Mouse (Mus musculus) heart, embryonic 12.5 days (tissue): ENCODE data around the gene Pgap1. TPM values are rescaled to one million over a fixed set of nuclear protein-coding genes. Genes with fewer than 3 reads are reported as not detected.
A peak's percentile ranks its signal among the peaks of the same experiment; 100 is the strongest.

Experiments used
- ATAC-seq: fragments of 200-750 bp; cut with Nextera tagmentation; 2 replicates; pipeline ENCODE4 v1.8.0; 2017; ENCODE audit warnings: moderate TSS enrichment, moderate library complexity; ENCODE audit not compliant: insufficient number of reproducible peaks, low FRiP score
- H3K27ac ChIP-seq: fragments of 300-500 bp; sonication (generic); 2 replicates; pipeline ENCODE4 v1.5.1; 2016; ENCODE audit warnings: mild to moderate bottlenecking, moderate library complexity; ENCODE audit not compliant: poor library complexity, severe bottlenecking
- H3K27me3 ChIP-seq: fragments of 300-500 bp; sonication (generic); replicated peaks from 2 replicates; pipeline ENCODE4 v1.6.1; 2016; ENCODE audit warnings: mild to moderate bottlenecking, moderate library complexity
- H3K36me3 ChIP-seq: fragments of 300-500 bp; sonication (generic); 2 replicates; pipeline ENCODE4 v1.6.1; 2016; ENCODE audit warnings: mild to moderate bottlenecking, moderate library complexity
- H3K4me1 ChIP-seq: fragments of 300-500 bp; sonication (generic); replicated peaks from 2 replicates; pipeline ENCODE4 v1.6.1; 2016; ENCODE audit warnings: mild to moderate bottlenecking
- H3K4me2 ChIP-seq: fragments of 300-500 bp; sonication (generic); 2 replicates; pipeline ENCODE4 v1.6.1; 2016; ENCODE audit warnings: mild to moderate bottlenecking, moderate library complexity
- H3K4me3 ChIP-seq: fragments of 300-500 bp; sonication (generic); 2 replicates; pipeline ENCODE4 v1.5.1; 2016; ENCODE audit warnings: mild to moderate bottlenecking
- H3K9ac ChIP-seq: fragments of 300-500 bp; sonication (generic); 2 replicates; pipeline ENCODE4 v1.6.1; 2016; ENCODE audit warnings: mild to moderate bottlenecking, moderate library complexity
- H3K9me3 ChIP-seq: fragments of 300-500 bp; sonication (generic); replicated peaks from 2 replicates; pipeline ENCODE4 v1.6.1; 2016; ENCODE audit warnings: mild to moderate bottlenecking, moderate library complexity
- WGBS: fragments of 180-500 bp; shearing (Covaris S2); methylation state at CpG from one replicate; pipeline ENCODE4 v1.1.7; 2016; 5-methylcytosine and 5-hydroxymethylcytosine counted together
- polyA plus RNA-seq: library from polyadenylated mRNA; unstranded; fragments of >200 nt; fragmentation: Nextera tagmentation; extraction: Ambion mirVana; gene quantifications from 2 replicates; pipeline ENCODE4 v1.2.1, GENCODE M21; 2016

The Pgap1 gene
- 5.8 TPM in 2 replicates for polyA plus RNA-seq

- peak; percentile 98 for ATAC-seq
- H3K9me3 ChIP-seq, result no peaks in the 10 kb centered on the region
- WGBS, result under 1% methylated on average over 55 of the region's 59 CpGs
- H3K4me2 ChIP-seq, result peak within 1 kb of the TSS; percentile 92
- peak within 1 kb of the TSS; percentile 87 for H3K9ac ChIP-seq
- H3K4me3 ChIP-seq, result peak within 1 kb of the TSS; percentile 86
- H3K4me1 ChIP-seq, result peaks cover 5% of the 10 kb centered on the region; the same call in 1 of the 2 replicates
- no peaks in the 10 kb centered on the region for H3K36me3 ChIP-seq
- H3K27me3 ChIP-seq, result no peaks in the 10 kb centered on the region
- peak within 1 kb of the TSS; percentile 62 for H3K27ac ChIP-seq
These were observed at the start of gene Pgap1 for GRCm38 (mm10) chr1:54557301-54558229. Pgap1 (minus strand) TSS chr1:54557684.

- H3K9me3 ChIP-seq, result peaks cover 6% of the 10 kb centered on the region; the same call in 1 of the 2 replicates
- no peak overlapping the region for H3K9ac ChIP-seq
- no peak overlapping the region for H3K4me2 ChIP-seq
- H3K27me3 ChIP-seq, result no peaks in the 10 kb centered on the region
- H3K36me3 ChIP-seq, result no peaks in the 10 kb centered on the region
- no peaks in the 10 kb centered on the region for H3K4me1 ChIP-seq
- no peak overlapping the region for H3K27ac ChIP-seq
- ATAC-seq, result no peak
- no peak overlapping the region for H3K4me3 ChIP-seq
- 71% methylated on average over 1 of the region's 1 CpGs for WGBS
These were observed 49.5 kb upstream of the Pgap1 start for GRCm38 (mm10) chr1:54606936-54607335.

GRCm38 (mm10) chr1:54601692-54602091 lies 44.2 kb upstream of the Pgap1 start:
- Histone ChIP-seq H3K36me3 (no peaks in the 10 kb centered on the region), H3K9me3 (peaks cover 8% of the 10 kb centered on the region; the same call in 1 of the 2 replicates), H3K4me1 (no peaks in the 10 kb centered on the region; the same call in 1 of the 2 replicates), H3K27me3 (no peaks in the 10 kb centered on the region), H3K27ac (no peak overlapping the region), H3K9ac (no peak overlapping the region), H3K4me2 (no peak overlapping the region), H3K4me3 (no peak overlapping the region)
- 91% methylated on average over 9 of the region's 9 CpGs for WGBS
- ATAC-seq, result no peak

GRCm38 (mm10) chr1:54600275-54600674 lies 42.8 kb upstream of the Pgap1 start:
- H3K4me2 ChIP-seq, result no peak overlapping the region
- H3K27ac ChIP-seq, result no peak overlapping the region
- no peak overlapping the region for H3K4me3 ChIP-seq
- no peaks in the 10 kb centered on the region for H3K36me3 ChIP-seq
- 65% methylated on average over 1 of the region's 1 CpGs for WGBS
- H3K4me1 ChIP-seq, result no peaks in the 10 kb centered on the region; the same call in 1 of the 2 replicates
- peaks cover 8% of the 10 kb centered on the region; the same call in 1 of the 2 replicates for H3K9me3 ChIP-seq
- ATAC-seq, result no peak
- H3K27me3 ChIP-seq, result no peaks in the 10 kb centered on the region
- no peak overlapping the region for H3K9ac ChIP-seq

GRCm38 (mm10) chr1:54597594-54598217 lies 40.2 kb upstream of the Pgap1 start:
- Histone ChIP-seq H3K9ac (no peak overlapping the region), H3K36me3 (no peaks in the 10 kb centered on the region), H3K4me1 (no peaks in the 10 kb centered on the region; the same call in 1 of the 2 replicates), H3K4me3 (no peak overlapping the region), H3K27me3 (no peaks in the 10 kb centered on the region), H3K27ac (no peak overlapping the region), H3K4me2 (no peak overlapping the region), H3K9me3 (peaks cover 8% of the 10 kb centered on the region; the same call in 1 of the 2 replicates)
- 69% methylated on average over 4 of the region's 4 CpGs for WGBS
- ATAC-seq, result no peak

- Histone ChIP-seq H3K36me3 (no peaks in the 10 kb centered on the region), H3K9ac (no peak overlapping the region), H3K4me2 (no peak overlapping the region), H3K4me1 (no peaks in the 10 kb centered on the region; the same call in 1 of the 2 replicates), H3K4me3 (no peak overlapping the region), H3K9me3 (peaks cover 8% of the 10 kb centered on the region; the same call in 1 of the 2 replicates), H3K27ac (no peak overlapping the region), H3K27me3 (no peaks in the 10 kb centered on the region)
- no peak for ATAC-seq
- 78% methylated on average over 2 of the region's 2 CpGs for WGBS
These were observed 38.7 kb upstream of the Pgap1 start for GRCm38 (mm10) chr1:54596151-54596550.

GRCm38 (mm10) chr1:54587076-54587475 lies 29.6 kb upstream of the Pgap1 start:
- Histone ChIP-seq H3K9me3 (no peaks in the 10 kb centered on the region), H3K9ac (no peak overlapping the region), H3K36me3 (no peaks in the 10 kb centered on the region), H3K4me1 (peaks cover 2% of the 10 kb centered on the region; the same call in 1 of the 2 replicates), H3K27me3 (no peaks in the 10 kb centered on the region), H3K4me3 (no peak overlapping the region), H3K4me2 (no peak overlapping the region), H3K27ac (no peak overlapping the region)
- 81% methylated on average over 5 of the region's 5 CpGs for WGBS
- no peak for ATAC-seq

GRCm38 (mm10) chr1:54585971-54586555 lies 28.6 kb upstream of the Pgap1 start:
- H3K27me3 ChIP-seq, result no peaks in the 10 kb centered on the region
- no peaks in the 10 kb centered on the region for H3K9me3 ChIP-seq
- no peak for ATAC-seq
- H3K36me3 ChIP-seq, result no peaks in the 10 kb centered on the region
- no peak overlapping the region for H3K9ac ChIP-seq
- no peak overlapping the region for H3K27ac ChIP-seq
- no peak overlapping the region for H3K4me2 ChIP-seq
- peaks cover 2% of the 10 kb centered on the region; the same call in 1 of the 2 replicates for H3K4me1 ChIP-seq
- no peak overlapping the region for H3K4me3 ChIP-seq
- WGBS, result 65% methylated on average over 5 of the region's 5 CpGs

GRCm38 (mm10) chr1:54585278-54585846 lies 27.9 kb upstream of the Pgap1 start:
- no peaks in the 10 kb centered on the region for H3K36me3 ChIP-seq
- no peaks in the 10 kb centered on the region for H3K9me3 ChIP-seq
- no peak overlapping the region for H3K4me2 ChIP-seq
- H3K4me3 ChIP-seq, result no peak overlapping the region
- H3K4me1 ChIP-seq, result peaks cover 2% of the 10 kb centered on the region; the same call in 1 of the 2 replicates
- no peak overlapping the region for H3K9ac ChIP-seq
- no peak for ATAC-seq
- H3K27ac ChIP-seq, result no peak overlapping the region
- no peaks in the 10 kb centered on the region for H3K27me3 ChIP-seq
- 44% methylated on average over 9 of the region's 9 CpGs for WGBS

- ATAC-seq, result no peak
These were observed 27.2 kb upstream of the Pgap1 start for GRCm38 (mm10) chr1:54584588-54585277.

More at GRCm38 (mm10) chr1:54584588-54585277, 27.2 kb upstream of the Pgap1 start:
- 64% methylated on average over 2 of the region's 2 CpGs for WGBS
- no peak overlapping the region for H3K9ac ChIP-seq
- H3K9me3 ChIP-seq, result no peaks in the 10 kb centered on the region
- H3K4me1 ChIP-seq, result peaks cover 2% of the 10 kb centered on the region; the same call in 1 of the 2 replicates
- no peak overlapping the region for H3K4me2 ChIP-seq
- H3K27ac ChIP-seq, result no peak overlapping the region
- H3K4me3 ChIP-seq, result no peak overlapping the region
- H3K27me3 ChIP-seq, result no peaks in the 10 kb centered on the region
- H3K36me3 ChIP-seq, result no peaks in the 10 kb centered on the region
